Mouse (Mus musculus) G1E (cell line): ENCODE results near the gene Jmjd4. TPM values are rescaled to one million over a fixed set of nuclear protein-coding genes. Genes with fewer than 3 reads are reported as not detected.

ENCODE experiments used
- ATAC-seq: 2 replicates; pipeline ENCODE4 v1.8.0; 2016; ENCODE audit warnings: mild to moderate bottlenecking; ENCODE audit not compliant: insufficient number of reproducible peaks, poor library complexity, low FRiP score, severe bottlenecking; ENCODE audit errors: extremely low read depth
- DNase-seq: peaks from one replicate; pipeline ENCODE4 v3.0.0; 2012; ENCODE audit warnings: low spot score
- H3K27me3 ChIP-seq: 2 replicates; pipeline ENCODE4 v1.6.1; 2012; ENCODE audit warnings: mild to moderate bottlenecking, low read length, inconsistent platforms; ENCODE audit not compliant: insufficient read depth
- H3K36me3 ChIP-seq: replicated peaks from 2 replicates; pipeline ENCODE3; 2012; ENCODE audit warnings: mild to moderate bottlenecking, inconsistent platforms
- H3K4me1 ChIP-seq: 2 replicates; pipeline ENCODE4 v1.6.1; 2012; ENCODE audit warnings: low read depth, low read length, inconsistent platforms, mixed read lengths; ENCODE audit not compliant: insufficient read depth
- H3K4me3 ChIP-seq: 2 replicates; pipeline ENCODE4 v1.5.1; 2012; ENCODE audit warnings: low read depth, mild to moderate bottlenecking, inconsistent platforms, low read length, moderate library complexity, mixed read lengths
- H3K9me3 ChIP-seq: replicated peaks from 2 replicates; pipeline ENCODE4 v1.6.1; 2012; ENCODE audit warnings: inconsistent platforms
- CTCF ChIP-seq: IDR thresholded peaks from 2 replicates; pipeline ENCODE4 v1.5.1; 2012; ENCODE audit warnings: low read depth, low read length, inconsistent platforms, mixed read lengths
- GATA1 ChIP-seq: IDR thresholded peaks from 2 replicates; pipeline ENCODE4 v1.6.1; 2012; ENCODE audit warnings: borderline replicate concordance, low read length, inconsistent platforms, mixed read lengths
- GATA2 ChIP-seq: IDR thresholded peaks from 2 replicates; pipeline ENCODE4 v1.6.1; 2012; ENCODE audit warnings: low read depth, low read length, inconsistent platforms, borderline replicate concordance
- POLR2AphosphoS5 ChIP-seq: IDR thresholded peaks from 2 replicates; pipeline ENCODE4 v1.6.1; 2012; ENCODE audit warnings: low read depth, low read length, inconsistent platforms; ENCODE audit not compliant: insufficient replicate concordance
- TAL1 ChIP-seq: conservative IDR thresholded peaks from 2 replicates; pipeline ENCODE4 v1.6.1; 2012; ENCODE audit warnings: low read depth, low read length, inconsistent platforms, mixed read lengths
- polyA plus RNA-seq: library from polyadenylated mRNA; stranded (reverse); fragments of >175 nt; gene quantifications from 2 replicates; pipeline ENCODE4 v1.2.3, GENCODE M21; 2012
- total RNA-seq, 2 experiments: library from RNA; stranded (forward) in 1 of 2; stranded (reverse) in 1 of 2; fragments of 200-1000 nt in 1 of 2; fragments of >200 nt in 1 of 2; fragmentation: Nextera tagmentation in 1 of 2; gene quantifications; 2 replicates each; pipeline ENCODE4 v1.2.3; 2014 to 2017

Gene Jmjd4
- total RNA-seq (2014; fragmentation: Nextera tagmentation) (11.7 and 14.8 TPM in 2 replicates), total RNA-seq (2017) (10.7 and 12.9 TPM in 2 replicates), polyA plus RNA-seq (7.4 and 8.4 TPM in 2 replicates)

DNA sequence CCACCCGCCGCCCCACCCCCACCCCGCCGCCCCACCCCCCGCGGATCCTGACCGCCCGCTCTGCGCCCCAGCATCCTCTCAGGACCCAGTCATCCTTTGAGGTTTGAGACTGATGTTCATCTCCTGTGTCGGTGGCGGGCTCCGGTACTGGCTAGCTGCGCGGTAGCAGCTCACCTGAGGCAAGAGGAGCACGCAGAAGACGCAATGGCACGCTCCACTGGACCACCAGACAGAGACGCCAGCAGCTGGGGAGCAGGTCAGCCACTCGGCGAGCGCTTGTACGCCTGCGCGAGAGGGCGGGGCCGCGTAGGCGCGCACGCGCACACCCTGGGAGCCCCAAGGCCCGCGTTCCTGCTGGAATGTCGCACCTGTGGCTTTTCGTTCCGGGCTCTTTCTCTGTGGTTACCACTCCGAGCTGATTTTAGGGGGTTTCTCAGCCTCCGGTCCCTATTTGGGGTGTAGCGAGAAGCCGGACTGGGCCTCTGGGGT, at the start of gene Jmjd4:
Jmjd4 (plus strand) TSS at position 305 of the 489 bp plus-strand sequence.
- DNase-seq, result peak; percentile 99
- TF ChIP-seq CTCF (no peak), GATA1 (no peak), GATA2 (no peak), POLR2AphosphoS5 (no peak), TAL1 (no peak)

DNA sequence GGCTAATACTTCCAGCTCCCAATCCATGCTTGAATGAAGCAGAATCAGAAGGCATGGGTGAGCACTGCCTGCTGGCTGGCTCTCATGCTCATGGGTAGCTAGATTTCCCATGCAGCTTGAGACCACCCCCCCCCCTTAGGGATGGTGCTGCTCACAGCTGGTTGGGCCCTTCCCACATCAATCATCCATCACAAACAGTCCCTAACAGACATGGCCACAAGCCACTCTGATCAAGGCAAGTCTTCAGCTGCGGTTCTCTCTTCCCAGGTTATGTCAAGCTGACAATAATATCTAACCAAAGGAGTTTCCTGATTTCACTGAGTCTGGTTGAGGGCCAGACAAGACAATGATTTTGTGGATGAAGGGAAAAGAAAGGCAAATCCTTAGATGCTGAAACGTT, 49.0 kb upstream of the Jmjd4 start:
- peaks cover 31% of the 10 kb centered on the region for H3K4me1 ChIP-seq
- H3K4me3 ChIP-seq, result no peak overlapping the region
- peaks cover 21% of the 10 kb centered on the region for H3K36me3 ChIP-seq
- DNase-seq (no peak), ATAC-seq (no peak)
- peaks cover 18% of the 10 kb centered on the region for H3K27me3 ChIP-seq
- TF ChIP-seq GATA2 (no peak), GATA1 (no peak), CTCF (no peak), POLR2AphosphoS5 (no peak), TAL1 (no peak)
- H3K9me3 ChIP-seq, result no peaks in the 10 kb centered on the region

More for the DNA sequence above, at the start of gene Jmjd4:
- Histone ChIP-seq H3K36me3 (peaks cover 54% of the 10 kb centered on the region), H3K9me3 (no peaks in the 10 kb centered on the region), H3K4me1 (peaks cover 34% of the 10 kb centered on the region), H3K27me3 (no peaks in the 10 kb centered on the region), H3K4me3 (peak within 1 kb of the TSS; percentile 87)
- ATAC-seq, result peak; percentile 71

DNA sequence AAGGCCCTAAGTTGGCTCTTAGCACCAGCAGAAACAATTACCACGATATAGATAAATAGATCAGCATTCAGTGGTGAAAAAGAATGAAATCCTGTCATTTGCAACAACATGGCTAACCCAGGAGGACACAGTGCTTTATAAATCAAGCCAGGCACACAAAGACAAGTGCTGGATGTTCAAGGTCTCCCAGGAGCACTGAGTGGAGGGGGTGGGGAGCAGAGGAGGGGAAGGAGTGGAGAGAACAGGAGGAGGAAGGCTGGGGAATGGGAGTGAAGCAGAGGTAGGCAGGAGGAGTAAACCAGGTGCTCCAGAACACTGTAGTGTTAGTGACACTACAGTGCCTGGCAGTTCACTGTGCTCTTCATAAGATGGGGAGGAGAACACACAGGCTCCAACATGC, 44.1 kb upstream of the Jmjd4 start:
- TF ChIP-seq GATA1 (no peak), POLR2AphosphoS5 (no peak), TAL1 (no peak), CTCF (no peak), GATA2 (no peak)

DNA sequence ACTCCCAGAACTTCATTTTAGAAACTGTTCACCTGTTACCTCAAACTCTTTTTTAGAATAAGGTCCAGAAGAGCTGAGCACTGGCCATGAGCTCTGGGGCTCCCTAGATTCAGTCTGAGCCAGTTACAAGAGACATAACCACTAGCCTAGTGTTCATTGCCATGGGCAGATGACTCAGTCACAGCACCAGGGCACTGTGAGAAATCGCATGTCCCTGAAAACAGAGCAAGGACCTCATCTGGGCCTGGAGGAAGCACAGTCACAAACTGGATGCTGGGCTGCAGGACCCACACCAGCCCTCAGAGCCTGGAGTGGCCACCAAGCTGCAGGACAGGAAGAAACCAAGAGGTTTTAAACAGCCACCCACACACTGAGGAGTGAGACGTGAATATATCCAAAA, 39.0 kb upstream of the Jmjd4 start:
- Histone ChIP-seq H3K9me3 (no peaks in the 10 kb centered on the region), H3K4me3 (no peak overlapping the region), H3K36me3 (peaks cover 79% of the 10 kb centered on the region), H3K27me3 (no peaks in the 10 kb centered on the region), H3K4me1 (peaks cover 4% of the 10 kb centered on the region)
- TF ChIP-seq GATA2 (no peak), CTCF (no peak), POLR2AphosphoS5 (no peak), GATA1 (no peak), TAL1 (no peak)
- ATAC-seq, result no peak
- no peak for DNase-seq

More for the DNA sequence above, 44.1 kb upstream of the Jmjd4 start:
- H3K4me3 ChIP-seq, result no peak overlapping the region
- DNase-seq (no peak), ATAC-seq (no peak)
- H3K9me3 ChIP-seq, result no peaks in the 10 kb centered on the region
- H3K4me1 ChIP-seq, result peaks cover 4% of the 10 kb centered on the region
- H3K27me3 ChIP-seq, result no peaks in the 10 kb centered on the region
- H3K36me3 ChIP-seq, result peaks cover 61% of the 10 kb centered on the region

DNA sequence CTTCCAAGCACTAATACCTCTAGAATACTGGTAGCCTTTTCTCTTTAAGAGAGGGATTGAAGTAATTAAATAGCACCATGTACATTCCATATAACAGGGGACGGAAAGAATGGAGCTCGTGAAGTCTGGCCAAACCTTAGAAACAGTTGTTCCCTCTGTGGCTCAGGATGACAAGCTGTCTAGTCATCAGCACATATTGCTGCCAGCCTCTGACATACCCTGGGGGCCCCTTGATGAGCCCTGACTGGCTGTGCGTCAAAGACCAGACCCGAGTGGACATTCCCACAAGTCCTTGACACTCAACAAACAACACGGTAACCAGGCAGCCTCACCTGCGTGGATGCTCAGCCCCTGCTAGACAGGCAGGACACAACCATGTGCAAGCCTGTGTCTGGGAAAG, 37.8 kb upstream of the Jmjd4 start:
- H3K9me3 ChIP-seq, result no peaks in the 10 kb centered on the region
- peaks cover 72% of the 10 kb centered on the region for H3K36me3 ChIP-seq
- peaks cover 4% of the 10 kb centered on the region for H3K4me1 ChIP-seq
- H3K4me3 ChIP-seq, result no peak overlapping the region
- DNase-seq (no peak), ATAC-seq (no peak)
- TF ChIP-seq GATA2 (no peak), GATA1 (no peak), CTCF (no peak), TAL1 (no peak), POLR2AphosphoS5 (no peak)
- H3K27me3 ChIP-seq, result no peaks in the 10 kb centered on the region

DNA sequence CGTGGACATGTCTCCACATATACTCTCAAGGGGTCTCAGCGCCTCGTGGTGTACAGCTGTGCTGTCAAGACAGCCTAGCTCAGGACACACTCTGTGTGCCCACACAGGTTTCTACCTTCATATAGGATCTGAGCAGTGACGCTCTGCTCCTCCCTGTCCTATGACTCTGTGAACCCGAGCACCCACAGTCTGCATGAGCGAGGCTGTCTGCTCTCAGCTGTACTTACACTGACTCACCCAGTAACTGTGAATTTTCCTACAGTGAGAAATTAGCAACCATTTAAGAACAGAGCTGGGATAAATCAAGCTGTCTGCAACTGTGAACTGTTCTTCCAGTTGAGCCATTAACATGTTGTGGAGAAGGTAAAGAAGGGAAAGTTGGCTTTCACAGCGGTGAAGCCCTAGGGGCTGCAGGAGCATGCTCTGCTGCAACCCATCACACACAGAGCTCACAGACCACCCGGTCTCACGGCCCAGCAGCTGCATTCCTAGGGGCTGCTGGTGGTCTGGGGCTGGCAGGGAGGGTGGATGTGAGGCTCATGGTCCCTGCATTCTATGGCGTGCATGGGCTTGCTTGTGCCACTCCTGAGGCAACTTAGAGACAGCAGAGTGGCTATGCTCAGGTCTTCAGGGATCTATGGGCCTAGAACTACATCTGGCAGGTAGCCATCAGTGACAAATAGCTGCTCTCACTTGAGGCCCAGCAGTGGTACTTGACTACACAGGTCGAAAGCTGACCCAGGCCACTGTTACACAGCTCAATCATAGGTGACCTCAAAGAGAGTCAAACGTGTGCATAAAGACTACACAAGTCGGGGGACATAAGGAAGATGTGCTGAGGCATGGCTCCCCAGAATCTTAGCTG, 36.6 kb upstream of the Jmjd4 start:
- no peak for ATAC-seq
- DNase-seq, result no peak

More for the DNA sequence above, 36.6 kb upstream of the Jmjd4 start:
- Histone ChIP-seq H3K36me3 (peaks cover 66% of the 10 kb centered on the region), H3K4me1 (peaks cover 5% of the 10 kb centered on the region), H3K27me3 (no peaks in the 10 kb centered on the region), H3K9me3 (no peaks in the 10 kb centered on the region), H3K4me3 (no peak overlapping the region; the same call in 1 of the 2 replicates)
- no peak for TF ChIP-seq TAL1
- no peak for TF ChIP-seq CTCF
- no peak for TF ChIP-seq GATA1
- TF ChIP-seq POLR2AphosphoS5, result no peak
- no peak for TF ChIP-seq GATA2
